9 mouse cellular contexts compared by ENCODE assay signal in the genomic region with DNA sequence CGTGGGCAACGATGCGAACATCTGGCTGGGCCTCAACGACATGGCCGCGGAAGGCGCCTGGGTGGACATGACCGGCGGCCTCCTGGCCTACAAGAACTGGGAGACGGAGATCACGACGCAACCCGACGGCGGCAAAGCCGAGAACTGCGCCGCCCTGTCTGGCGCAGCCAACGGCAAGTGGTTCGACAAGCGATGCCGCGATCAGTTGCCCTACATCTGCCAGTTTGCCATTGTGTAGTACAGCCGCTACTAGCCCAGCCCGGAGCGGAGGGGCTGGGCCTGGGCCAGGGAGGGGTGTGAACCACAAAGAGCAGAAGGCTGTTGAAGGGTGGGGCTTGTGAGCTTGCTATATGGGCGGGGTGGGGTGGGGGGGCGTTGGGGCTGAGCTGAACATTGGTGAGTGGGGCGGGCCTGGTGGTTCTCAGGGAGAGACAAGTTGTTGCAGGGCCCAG. TPM values are rescaled to one million over a fixed set of nuclear protein-coding genes. Genes with fewer than 3 reads are reported as not detected.
A peak's percentile ranks its signal among the peaks of the same experiment; 100 is the strongest.
DNase-seq lines count a peak whose midpoint lies in the region; ATAC-seq lines count a peak whose summit lies in the region.
"Had no signal": no experiment of that assay in that cellular context is flagged by ENCODE, and none has a peak within 500 bp of the region (broad histone marks: within the 10 kb centered on the region; RNA-seq: fewer than 3 reads in every experiment).

No protein-coding gene starts in this region.

- WGBS in intestine, embryonic 15.5 days = 36% methylated on average over 30 of the region's 30 CpGs
- 25% methylated on average over 30 of the region's 30 CpGs for WGBS in limb, embryonic 15.5 days
- WGBS in midbrain, embryonic 15.5 days = 34% methylated on average over 30 of the region's 30 CpGs
- WGBS in stomach, embryonic 16.5 days = 24% methylated on average over 30 of the region's 30 CpGs

- H3K27me3 ChIP-seq in intestine, embryonic 15.5 days (replicated peaks) = no peaks in the 10 kb centered on the region
- H3K27me3 ChIP-seq in limb, embryonic 15.5 days = no peaks in the 10 kb centered on the region
- no peaks in the 10 kb centered on the region for H3K27me3 ChIP-seq in midbrain, embryonic 15.5 days (replicated peaks)
- no peaks in the 10 kb centered on the region for H3K27me3 ChIP-seq in stomach, embryonic 16.5 days (ENCODE audit: control insufficient read depth, insufficient read depth, low read length)

- no peaks in the 10 kb centered on the region for H3K36me3 ChIP-seq in intestine, embryonic 15.5 days
- H3K36me3 ChIP-seq in limb, embryonic 15.5 days = no peaks in the 10 kb centered on the region
- H3K36me3 ChIP-seq in midbrain, embryonic 15.5 days (replicated peaks) = no peaks in the 10 kb centered on the region
- no peaks in the 10 kb centered on the region for H3K36me3 ChIP-seq in stomach, embryonic 16.5 days (ENCODE audit: control insufficient read depth, insufficient read depth, low read length)

- peak overlapping the region; percentile 21; the same call in 1 of the 2 replicates for H3K9ac ChIP-seq in intestine, embryonic 15.5 days
- no peak overlapping the region for H3K9ac ChIP-seq in limb, embryonic 15.5 days
- H3K9ac ChIP-seq in midbrain, embryonic 15.5 days = no peak overlapping the region
- H3K9ac ChIP-seq in stomach, embryonic 16.5 days (ENCODE audit: low read length) = peak overlapping the region; percentile 55

- no peaks in the 10 kb centered on the region for H3K4me1 ChIP-seq in intestine, embryonic 15.5 days (replicated peaks)
- no peaks in the 10 kb centered on the region for H3K4me1 ChIP-seq in limb, embryonic 15.5 days
- no peaks in the 10 kb centered on the region for H3K4me1 ChIP-seq in midbrain, embryonic 15.5 days
- H3K4me1 ChIP-seq in stomach, embryonic 16.5 days (ENCODE audit: control insufficient read depth, insufficient read depth, low read length) = no peaks in the 10 kb centered on the region; the same call in 1 of the 2 replicates

- peak; percentile 28 for DNase-seq in WW6 (ENCODE audit: low read depth, low spot score)
- peak; percentile 38 to 59 for DNase-seq in cerebellum, postnatal 4 days (ENCODE audit: low spot score in 2 of 2)
- DNase-seq in heart, adult 11 months = peak; percentile 98
- no peak for DNase-seq in frontal cortex, postnatal 14 days (ENCODE audit: low spot score in 2 of 2)

- no peaks in the 10 kb centered on the region for H3K9me3 ChIP-seq in intestine, embryonic 15.5 days
- no peaks in the 10 kb centered on the region for H3K9me3 ChIP-seq in limb, embryonic 15.5 days
- no peaks in the 10 kb centered on the region for H3K9me3 ChIP-seq in midbrain, embryonic 15.5 days
- H3K9me3 ChIP-seq in stomach, embryonic 16.5 days (replicated peaks; ENCODE audit: control insufficient read depth, low read length) = no peaks in the 10 kb centered on the region

- peak; percentile 51 for ATAC-seq in intestine, embryonic 15.5 days
- 0 out of 2 replicates have a peak, but pooled peaks have one; percentile 38 for ATAC-seq in limb, embryonic 15.5 days (ENCODE audit: insufficient number of reproducible peaks, low FRiP score, low TSS enrichment, low read depth)
- ATAC-seq in midbrain, embryonic 15.5 days (replicated peaks) = peak; percentile 60
- peak; percentile 80; the same call in 1 of the 2 replicates for ATAC-seq in stomach, embryonic 16.5 days (ENCODE audit: insufficient read depth, low FRiP score)

- H3K4me2 ChIP-seq in intestine, embryonic 15.5 days (replicated peaks) = peak overlapping the region; percentile 56
- H3K4me2 ChIP-seq in limb, embryonic 15.5 days = peak overlapping the region; percentile 45
- H3K4me2 ChIP-seq in midbrain, embryonic 15.5 days = peak overlapping the region; percentile 2; the same call in 1 of the 2 replicates
- peak overlapping the region; percentile 42 for H3K4me2 ChIP-seq in stomach, embryonic 16.5 days (ENCODE audit: low read depth, low read length)

- H3K4me3 ChIP-seq in intestine, embryonic 15.5 days (replicated peaks) = 0 out of 2 replicates have a peak overlapping the region, but pooled peaks have one; percentile 7
- peak overlapping the region; percentile 31 for H3K4me3 ChIP-seq in limb, embryonic 15.5 days
- H3K4me3 ChIP-seq in midbrain, embryonic 15.5 days = no peak overlapping the region; the same call in 1 of the 2 replicates
- H3K4me3 ChIP-seq in stomach, embryonic 16.5 days (replicated peaks; ENCODE audit: low read length) = peak overlapping the region; percentile 12; the same call in 1 of the 2 replicates

- no peak overlapping the region for H3K27ac ChIP-seq in intestine, embryonic 15.5 days
- H3K27ac ChIP-seq in limb, embryonic 15.5 days = no peak overlapping the region
- no peak overlapping the region for H3K27ac ChIP-seq in midbrain, embryonic 15.5 days
- no peak overlapping the region for H3K27ac ChIP-seq in stomach, embryonic 16.5 days (ENCODE audit: low read length)
- H3K27ac ChIP-seq: macrophage had no signal

RNA-seq across cellular contexts. Expression of a gene that starts 6.2 kb away (rescaled TPM):
- 0.51 TPM in 1 of 2 replicates, not detected in the other for polyA plus RNA-seq in intestine, embryonic 15.5 days (2015; fragmentation: Nextera tagmentation; extraction: Ambion mirVana)
- polyA plus RNA-seq in limb, embryonic 15.5 days (2015; fragmentation: Nextera tagmentation; extraction: Ambion mirVana) = 10.5 and 14.1 TPM in 2 replicates
- polyA plus RNA-seq in midbrain, embryonic 15.5 days (2015; fragmentation: Nextera tagmentation; extraction: Ambion mirVana) = 1.5 and 3.1 TPM in 2 replicates
- polyA plus RNA-seq in stomach, embryonic 16.5 days (2015; fragmentation: Nextera tagmentation; extraction: Ambion mirVana) = 1.8 and 2.5 TPM in 2 replicates
- polyA plus RNA-seq: macrophage had no signal

RNA-seq across cellular contexts. Expression of a gene that starts 43.9 kb away (rescaled TPM):
- polyA plus RNA-seq in intestine, embryonic 15.5 days (2015; fragmentation: Nextera tagmentation; extraction: Ambion mirVana) = 135 and 138 TPM in 2 replicates
- polyA plus RNA-seq in limb, embryonic 15.5 days (2015; fragmentation: Nextera tagmentation; extraction: Ambion mirVana) = 103 and 108 TPM in 2 replicates
- 80.1 and 83.7 TPM in 2 replicates for polyA plus RNA-seq in midbrain, embryonic 15.5 days (2015; fragmentation: Nextera tagmentation; extraction: Ambion mirVana)
- 112 and 125 TPM in 2 replicates for polyA plus RNA-seq in stomach, embryonic 16.5 days (2015; fragmentation: Nextera tagmentation; extraction: Ambion mirVana)

RNA-seq across cellular contexts. Expression of a gene that starts 43.9 kb away (rescaled TPM):
- 78.6 and 82.6 TPM in 2 replicates for polyA plus RNA-seq in intestine, embryonic 15.5 days (2015; fragmentation: Nextera tagmentation; extraction: Ambion mirVana)
- polyA plus RNA-seq in limb, embryonic 15.5 days (2015; fragmentation: Nextera tagmentation; extraction: Ambion mirVana) = 70.3 and 78.2 TPM in 2 replicates
- polyA plus RNA-seq in midbrain, embryonic 15.5 days (2015; fragmentation: Nextera tagmentation; extraction: Ambion mirVana) = 86.6 and 88.5 TPM in 2 replicates
- 73.4 and 78.5 TPM in 2 replicates for polyA plus RNA-seq in stomach, embryonic 16.5 days (2015; fragmentation: Nextera tagmentation; extraction: Ambion mirVana)

RNA-seq across cellular contexts. Expression of a gene that starts 58.9 kb away (rescaled TPM):
- 13.6 and 14.7 TPM in 2 replicates for polyA plus RNA-seq in intestine, embryonic 15.5 days (2015; fragmentation: Nextera tagmentation; extraction: Ambion mirVana)
- polyA plus RNA-seq in limb, embryonic 15.5 days (2015; fragmentation: Nextera tagmentation; extraction: Ambion mirVana) = 9.7 TPM in 2 replicates
- 0.05 and 0.11 TPM in 2 replicates for polyA plus RNA-seq in midbrain, embryonic 15.5 days (2015; fragmentation: Nextera tagmentation; extraction: Ambion mirVana)
- polyA plus RNA-seq in stomach, embryonic 16.5 days (2015; fragmentation: Nextera tagmentation; extraction: Ambion mirVana) = 14.5 and 18.6 TPM in 2 replicates
- polyA plus RNA-seq: macrophage had no signal

Comparison
In these comparisons a context has a peak if more than half of its experiments do, and no peak if none do; other contexts are left out.
1. DNase-seq: peak in WW6 (single experiment), cerebellum, postnatal 4 days (2 of 2) and heart, adult 11 months (single experiment); none in frontal cortex, postnatal 14 days (0 of 2).
2. H3K4me2 ChIP-seq: peak in every context shown above with its lines; median percentile 56 in intestine, embryonic 15.5 days; 45 in limb, embryonic 15.5 days; 42 in stomach, embryonic 16.5 days; 2 in midbrain, embryonic 15.5 days.
3. H3K9ac ChIP-seq: peak in intestine, embryonic 15.5 days (single experiment) and stomach, embryonic 16.5 days (single experiment); none in limb, embryonic 15.5 days (single experiment) and midbrain, embryonic 15.5 days (single experiment).
4. Peak in every context shown above with its lines, with median percentiles within 50 percentile points of each other: ATAC-seq.